Mouse (Mus musculus) lung, adult 2 months (tissue): ENCODE measurements around the gene Bcl11a. TPM values are rescaled to one million over a fixed set of nuclear protein-coding genes. Genes with fewer than 3 reads are reported as not detected.

Source experiments
- DNase-seq: peaks from one replicate; pipeline ENCODE4 v3.0.0; 2022
- H3K4me1 ChIP-seq: fragments of 200-500 bp; 2 replicates; pipeline ENCODE4 v1.6.1; 2011; ENCODE audit warnings: low read length; ENCODE audit not compliant: control insufficient read depth, insufficient read depth
- H3K4me3 ChIP-seq: fragments of 200-500 bp; replicated peaks from 2 replicates; pipeline ENCODE3; 2011; ENCODE audit warnings: low read depth, mild to moderate bottlenecking, control low read depth, low read length; ENCODE audit errors: extremely low read depth
- CTCF ChIP-seq: fragments of 200-500 bp; IDR thresholded peaks from 2 replicates; pipeline ENCODE4 v1.5.1; 2011; ENCODE audit warnings: mild to moderate bottlenecking, low read length, control low read depth; ENCODE audit not compliant: insufficient read depth
- POLR2A ChIP-seq: fragments of 200-500 bp; IDR thresholded peaks from 2 replicates; pipeline ENCODE4 v1.6.1; 2011; ENCODE audit warnings: low read depth, mild to moderate bottlenecking, control low read depth, low read length, borderline replicate concordance; ENCODE audit errors: extremely low read depth
- WGBS: fragments of 180-500 bp; shearing (Covaris S2); methylation state at CpG from one replicate; pipeline ENCODE4 v1.1.7; 2018; 5-methylcytosine and 5-hydroxymethylcytosine counted together
- polyA plus RNA-seq: library from polyadenylated mRNA; depleted of rRNA; stranded (reverse); fragments of >200 nt; gene quantifications from 2 replicates; pipeline ENCODE4 v1.2.3, GENCODE M21; 2012

The Bcl11a gene
- polyA plus RNA-seq, 1 experiment = 1.5 TPM

DNA sequence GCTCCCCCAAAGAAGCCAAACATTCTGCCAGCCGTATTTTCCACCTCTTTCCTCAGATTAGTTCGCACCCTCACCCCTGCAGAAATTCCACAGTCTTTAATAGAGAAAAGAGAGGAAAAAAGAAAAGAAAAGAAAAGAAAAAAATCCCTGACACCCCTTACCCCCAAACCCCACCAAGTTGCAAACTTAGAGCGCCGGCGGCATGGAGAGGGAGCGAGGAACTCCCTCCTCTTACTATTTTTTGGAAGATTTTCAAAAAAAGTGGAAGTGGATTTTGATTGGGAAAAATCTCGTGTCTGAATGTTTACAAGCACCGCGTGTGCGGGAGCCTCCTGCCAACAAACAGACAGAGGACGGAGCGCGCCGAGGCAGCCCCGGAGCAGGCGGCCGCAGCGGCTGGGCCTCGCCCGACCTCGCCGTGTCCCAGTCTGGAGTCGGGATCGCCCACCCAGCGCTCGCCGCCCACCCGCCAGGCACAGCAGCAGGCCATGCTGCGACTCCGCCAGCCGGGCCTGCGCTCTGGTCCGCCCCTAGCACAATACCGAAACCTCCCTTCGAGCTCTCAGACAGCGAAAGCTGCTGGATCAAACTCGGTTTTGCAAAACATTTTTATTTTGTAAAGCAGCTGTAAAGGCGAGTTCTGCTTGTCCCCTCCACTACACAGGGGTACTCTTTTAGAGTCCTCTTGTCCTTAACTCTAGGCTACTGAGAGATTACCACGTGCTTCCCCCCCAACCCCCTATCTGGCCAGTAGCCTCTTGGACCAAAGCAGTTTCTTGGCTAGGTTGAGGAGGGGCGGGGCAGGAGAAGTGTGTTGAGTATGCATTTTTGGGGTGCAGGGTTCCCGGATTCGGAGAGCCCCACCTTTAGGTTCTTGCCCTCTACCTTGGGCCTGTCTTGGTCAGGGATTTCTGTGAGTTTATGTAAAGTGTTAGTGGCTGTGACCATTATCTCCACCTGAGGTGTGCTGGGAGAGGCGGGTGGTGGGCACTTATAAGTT lies 1.8 kb downstream of the Bcl11a start:
- TF ChIP-seq CTCF (no peak), POLR2A (no peak)
- Histone ChIP-seq H3K4me3 (peak overlapping the region; percentile 40), H3K4me1 (0 out of 2 replicates have a peak, but pooled peaks cover 4% of the 10 kb centered on the region)
- WGBS = under 1% methylated on average over 43 of the region's 43 CpGs
- DNase-seq = peak; percentile 29

DNA sequence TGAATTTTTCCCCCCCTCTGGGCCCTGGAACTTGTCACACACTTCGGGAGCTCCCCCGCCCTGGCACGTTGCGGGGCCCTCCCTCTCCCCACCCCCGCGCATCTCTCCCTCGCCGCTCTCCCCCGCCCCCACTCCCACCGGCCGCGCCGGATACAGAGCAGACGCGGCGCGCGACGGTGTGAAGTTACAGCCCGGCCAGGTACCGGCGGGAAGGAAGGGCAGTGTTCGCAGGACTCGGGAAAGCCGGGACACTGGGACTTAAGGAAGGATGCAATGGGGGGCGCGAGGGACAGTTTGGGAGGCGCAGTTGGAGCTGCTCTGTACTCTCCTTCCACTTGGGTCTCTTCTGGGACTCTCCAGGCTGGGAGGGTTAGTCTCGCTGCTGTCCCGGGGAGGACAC lies 2.7 kb downstream of the Bcl11a start:
- 0 out of 2 replicates have a peak, but pooled peaks cover 4% of the 10 kb centered on the region for H3K4me1 ChIP-seq
- TF ChIP-seq POLR2A (no peak), CTCF (no peak)
- WGBS = under 1% methylated on average over 28 of the region's 30 CpGs
- H3K4me3 ChIP-seq = peak overlapping the region; percentile 56
- DNase-seq = peak; percentile 24

DNA sequence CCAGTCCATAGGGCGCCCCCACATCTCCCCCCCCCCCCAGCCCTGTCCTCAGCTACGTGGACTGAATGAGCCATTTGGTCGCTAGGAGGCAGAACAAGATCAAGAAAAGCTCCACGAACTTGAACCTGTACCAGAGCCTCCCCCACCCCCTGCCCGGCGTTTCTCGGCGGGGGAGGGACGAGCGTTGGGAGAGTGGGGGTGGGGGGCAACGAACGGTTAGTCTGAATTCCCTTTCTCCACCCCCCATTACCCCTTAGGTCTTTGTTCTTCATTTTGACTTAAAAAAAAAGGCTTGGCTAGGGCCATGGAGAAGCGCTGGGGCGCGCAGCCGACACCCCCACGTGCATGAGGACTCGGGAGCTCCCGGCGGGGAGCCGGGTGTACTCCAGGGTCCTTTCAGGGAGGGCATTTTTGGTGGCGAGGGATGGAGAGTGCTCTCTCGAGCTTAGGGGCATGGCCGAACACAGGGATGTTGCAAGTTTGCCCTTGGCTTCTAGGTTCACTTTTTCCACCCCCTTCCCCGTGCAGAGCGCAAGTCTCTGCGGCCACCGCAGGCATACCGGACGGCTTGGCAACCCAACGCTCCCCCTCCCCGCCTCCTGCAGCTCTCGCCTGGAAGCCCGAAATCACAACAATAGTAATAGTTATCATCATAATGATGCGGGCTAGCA lies 3.3 kb downstream of the Bcl11a start:
- DNase-seq = peak; percentile 22
- H3K4me1 ChIP-seq = 0 out of 2 replicates have a peak, but pooled peaks cover 2% of the 10 kb centered on the region
- under 1% methylated on average over 35 of the region's 35 CpGs for WGBS
- peak overlapping the region; percentile 32 for H3K4me3 ChIP-seq
- TF ChIP-seq CTCF (no peak), POLR2A (no peak)

DNA sequence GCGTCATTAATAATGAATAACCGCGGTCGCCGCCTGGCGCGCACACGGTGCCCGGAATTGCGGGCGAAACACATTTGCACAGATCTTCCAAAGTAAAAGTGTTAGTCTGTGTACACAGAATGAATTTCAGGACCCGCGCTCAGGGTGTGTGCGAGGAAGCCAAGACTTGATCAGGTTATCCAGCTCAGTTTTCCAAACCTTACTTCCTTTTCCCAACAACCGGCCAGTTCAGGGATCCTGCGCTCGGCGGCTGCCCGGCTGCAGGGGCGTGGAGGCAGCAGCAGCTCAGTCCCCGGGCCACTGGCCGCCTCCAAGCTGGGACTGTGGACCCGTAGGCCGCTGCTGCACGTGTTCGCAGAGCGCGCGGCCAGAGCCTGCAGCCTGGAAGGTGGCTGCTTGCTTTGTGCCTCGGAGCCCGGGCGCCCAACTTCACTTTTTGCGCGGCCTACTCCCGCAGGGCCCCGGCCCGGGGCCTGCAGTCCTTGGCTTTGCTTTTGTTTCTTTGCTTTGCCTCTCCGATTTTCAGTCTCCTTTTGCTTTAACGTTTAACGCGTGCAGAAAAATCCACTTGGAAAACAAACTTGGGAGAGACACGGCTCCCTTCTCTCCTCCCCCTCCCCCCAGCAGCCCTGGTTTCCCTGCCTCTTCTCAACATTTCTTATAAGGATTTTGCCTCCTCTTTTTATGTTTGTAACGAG lies 4.0 kb downstream of the Bcl11a start:
- WGBS = 2% methylated on average over 43 of the region's 43 CpGs
- no peak for TF ChIP-seq CTCF
- no peak for TF ChIP-seq POLR2A
- no peak overlapping the region for H3K4me3 ChIP-seq
- 0 out of 2 replicates have a peak, but pooled peaks cover 2% of the 10 kb centered on the region for H3K4me1 ChIP-seq
- no peak for DNase-seq

DNA sequence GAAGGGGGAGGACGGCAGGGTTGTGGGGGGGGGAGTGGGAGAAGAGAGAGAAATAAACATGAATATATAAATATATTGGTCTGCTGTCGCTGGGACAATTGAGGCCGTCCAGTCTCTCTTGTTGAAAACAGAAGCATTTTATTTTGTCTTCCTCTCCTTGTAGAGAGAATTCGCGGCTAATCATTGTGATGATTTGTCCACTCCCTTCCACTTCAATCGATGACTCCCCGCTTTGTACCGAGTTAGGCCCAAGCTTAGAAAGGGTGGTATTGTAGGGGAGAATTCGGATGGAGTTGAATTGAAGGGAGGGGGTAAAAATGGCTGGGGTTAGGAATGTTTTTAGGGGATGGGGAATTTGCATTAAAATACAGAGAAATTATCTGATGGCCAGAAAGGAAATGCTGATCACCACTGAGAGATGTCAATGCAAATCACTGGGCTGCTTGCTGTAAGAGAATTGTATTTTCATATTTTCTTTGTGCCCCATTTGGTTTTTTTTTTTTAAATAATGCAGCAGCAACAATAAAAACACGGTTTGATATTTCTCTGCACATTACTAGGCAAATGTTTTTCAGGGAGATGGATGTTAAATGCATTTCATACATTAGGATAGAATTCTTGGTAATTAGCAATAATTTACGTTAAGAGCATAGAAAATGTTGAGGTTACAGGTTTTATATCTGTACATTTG lies 4.7 kb downstream of the Bcl11a start:
- H3K4me1 ChIP-seq = 0 out of 2 replicates have a peak, but pooled peaks cover 2% of the 10 kb centered on the region
- WGBS = 73% methylated on average over 11 of the region's 11 CpGs
- TF ChIP-seq POLR2A (no peak), CTCF (no peak)
- H3K4me3 ChIP-seq = no peak overlapping the region
- no peak for DNase-seq

DNA sequence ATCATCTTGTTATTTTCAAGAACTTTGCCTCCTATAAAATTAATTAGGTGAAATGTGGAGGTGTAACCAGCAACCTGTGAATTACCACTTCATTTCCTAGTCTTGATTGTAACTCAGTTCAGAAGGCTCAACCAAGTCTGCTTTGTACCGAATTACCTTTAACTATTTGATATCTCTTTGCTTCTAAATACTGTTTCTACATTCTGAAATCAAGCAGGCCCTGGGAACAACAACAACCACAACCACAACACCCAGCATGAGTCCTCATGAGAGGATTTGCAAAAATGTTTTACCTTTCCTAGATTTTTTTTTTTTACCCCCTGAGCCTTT lies 5.2 kb downstream of the Bcl11a start:
- 72% methylated on average over 1 of the region's 1 CpGs for WGBS
- DNase-seq = no peak
- H3K4me1 ChIP-seq = 0 out of 2 replicates have a peak, but pooled peaks cover 2% of the 10 kb centered on the region
- TF ChIP-seq CTCF (no peak), POLR2A (no peak)
- H3K4me3 ChIP-seq = no peak overlapping the region

DNA sequence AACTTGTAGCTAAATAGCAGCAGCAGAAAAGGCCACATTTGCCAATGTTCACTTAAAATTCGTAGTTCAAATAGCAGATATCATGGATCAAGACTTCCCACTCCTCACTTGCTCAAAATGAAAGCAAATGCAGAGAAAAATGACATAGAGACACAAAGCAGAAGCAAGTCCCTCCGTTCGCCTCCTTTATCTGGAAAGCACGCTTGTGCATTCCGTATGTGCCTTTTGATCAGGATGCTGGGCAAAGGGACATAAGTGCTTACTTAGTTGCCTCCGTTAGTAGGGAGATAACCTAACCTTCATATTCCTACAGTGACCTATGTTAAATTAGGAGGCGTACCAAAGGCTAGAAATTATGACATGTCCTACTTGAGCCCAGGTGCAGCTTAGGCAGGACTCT lies 5.6 kb downstream of the Bcl11a start:
- WGBS = 77% methylated on average over 7 of the region's 7 CpGs
- H3K4me3 ChIP-seq = no peak overlapping the region
- TF ChIP-seq POLR2A (no peak), CTCF (no peak)
- DNase-seq = no peak
- H3K4me1 ChIP-seq = 0 out of 2 replicates have a peak, but pooled peaks cover 2% of the 10 kb centered on the region

DNA sequence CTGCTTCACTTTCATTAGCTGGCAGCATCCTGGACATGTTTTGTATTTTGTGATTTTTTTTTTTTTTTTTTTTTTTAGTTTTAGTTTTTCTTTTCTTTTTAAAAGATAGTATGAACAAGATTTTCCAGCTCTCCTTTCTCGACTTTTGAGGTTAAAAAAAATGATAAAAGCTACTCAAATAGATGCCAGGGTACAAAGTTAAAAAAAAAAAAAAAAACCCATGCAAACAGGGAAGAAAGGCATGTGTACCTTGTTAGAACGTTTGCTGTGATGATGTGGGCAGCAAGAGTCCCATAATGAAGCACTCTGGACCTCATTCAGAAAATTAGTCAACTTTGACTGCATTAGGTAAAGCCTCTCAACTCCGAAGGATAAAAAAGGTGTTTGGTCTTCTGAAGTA lies 6.2 kb downstream of the Bcl11a start:
- H3K4me3 ChIP-seq = no peak overlapping the region
- WGBS = 74% methylated on average over 3 of the region's 3 CpGs
- 0 out of 2 replicates have a peak, but pooled peaks cover 2% of the 10 kb centered on the region for H3K4me1 ChIP-seq
- DNase-seq = no peak
- TF ChIP-seq CTCF (no peak), POLR2A (no peak)
